Mouse (Mus musculus) E14TG2a.4 (cell line): ENCODE measurements around the gene Cntd1.
A peak's percentile ranks its signal among the peaks of the same experiment; 100 is the strongest.

ENCODE experiments used
- H3K27me3 ChIP-seq: 2 replicates; pipeline ENCODE4 v1.6.1; 2014; ENCODE audit warnings: low read length, control low read depth; ENCODE audit not compliant: insufficient read depth
- H3K36me3 ChIP-seq: 2 replicates; pipeline ENCODE4 v1.6.1; 2014; ENCODE audit warnings: low read length, control low read depth; ENCODE audit not compliant: insufficient read depth
- H3K4me1 ChIP-seq: replicated peaks from 2 replicates; pipeline ENCODE4 v1.6.1; 2014; ENCODE audit warnings: low read depth, low read length, control low read depth
- H3K4me3 ChIP-seq: replicated peaks from 2 replicates; pipeline ENCODE4 v1.5.1; 2014; ENCODE audit warnings: mild to moderate bottlenecking, low read length
- H3K9me3 ChIP-seq: 2 replicates; pipeline ENCODE4 v1.6.1; 2014; ENCODE audit warnings: low read length, control low read depth
- CTCF ChIP-seq: conservative IDR thresholded peaks from 2 replicates; pipeline ENCODE4 v1.5.1; 2014; ENCODE audit warnings: low read length
- NANOG ChIP-seq: IDR thresholded peaks from 2 replicates; pipeline ENCODE4 v1.6.1; 2014; ENCODE audit warnings: borderline replicate concordance, low read length, mixed read lengths
- POU5F1 ChIP-seq: IDR thresholded peaks from 2 replicates; pipeline ENCODE4 v1.6.1; 2014; ENCODE audit warnings: low read length, borderline replicate concordance

Cntd1 gene

DNA sequence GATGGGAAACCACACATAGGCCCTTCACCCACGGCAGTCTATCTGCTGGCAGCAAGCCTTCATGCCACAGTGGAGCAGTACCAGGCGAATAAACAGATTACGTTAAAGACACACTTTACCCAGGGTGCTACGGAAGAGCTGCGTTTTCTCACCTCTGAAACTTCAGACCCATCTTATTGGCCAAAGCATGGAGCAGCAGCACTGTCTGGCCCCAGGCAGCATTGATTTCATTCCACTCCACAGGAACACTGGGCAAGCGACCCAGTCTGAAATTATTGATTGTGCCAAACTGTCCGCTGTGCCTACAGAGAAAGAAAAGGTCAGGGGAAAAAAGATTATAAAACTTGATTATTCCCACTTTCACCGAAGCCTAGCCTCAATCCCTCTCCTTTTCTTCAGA lies 12.4 kb downstream of the Cntd1 start:
- TF ChIP-seq NANOG (no peak), CTCF (no peak), POU5F1 (no peak)
- Histone ChIP-seq H3K27me3 (no peaks in the 10 kb centered on the region), H3K4me3 (no peak overlapping the region), H3K4me1 (peaks cover 12% of the 10 kb centered on the region), H3K9me3 (no peaks in the 10 kb centered on the region), H3K36me3 (peaks cover 95% of the 10 kb centered on the region)

GRCm38 (mm10) chr11:101295191-101295590 lies 16.4 kb downstream of the Cntd1 start:
- TF ChIP-seq NANOG (no peak), POU5F1 (no peak), CTCF (no peak)
- Histone ChIP-seq H3K36me3 (peaks cover 97% of the 10 kb centered on the region), H3K4me1 (peaks cover 12% of the 10 kb centered on the region), H3K9me3 (no peaks in the 10 kb centered on the region), H3K4me3 (no peak overlapping the region), H3K27me3 (no peaks in the 10 kb centered on the region)

DNA sequence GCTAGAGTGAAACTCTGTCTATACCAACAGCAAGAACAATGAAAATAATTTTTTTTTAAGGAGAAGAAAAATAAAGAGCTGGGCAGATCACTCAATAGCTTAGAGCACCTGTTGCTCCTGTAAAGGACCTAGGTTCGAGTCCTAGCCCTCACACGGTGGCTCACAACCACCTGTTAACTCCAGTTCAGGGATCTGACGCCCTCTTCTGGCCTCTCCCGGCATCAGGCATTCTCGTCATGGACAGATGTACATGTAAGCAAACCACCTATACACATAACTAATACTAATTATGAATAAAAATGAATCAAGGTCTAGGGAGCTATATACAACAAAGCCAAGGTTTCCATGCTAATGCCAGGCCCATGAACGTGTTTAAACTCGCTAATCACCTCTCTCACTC lies 22.1 kb downstream of the Cntd1 start:
- TF ChIP-seq CTCF = peak; percentile 15
- TF ChIP-seq POU5F1 = no peak
- Histone ChIP-seq H3K27me3 (no peaks in the 10 kb centered on the region), H3K4me3 (peak overlapping the region; percentile 98), H3K4me1 (peaks cover 15% of the 10 kb centered on the region), H3K36me3 (peaks cover 44% of the 10 kb centered on the region), H3K9me3 (no peaks in the 10 kb centered on the region)

DNA sequence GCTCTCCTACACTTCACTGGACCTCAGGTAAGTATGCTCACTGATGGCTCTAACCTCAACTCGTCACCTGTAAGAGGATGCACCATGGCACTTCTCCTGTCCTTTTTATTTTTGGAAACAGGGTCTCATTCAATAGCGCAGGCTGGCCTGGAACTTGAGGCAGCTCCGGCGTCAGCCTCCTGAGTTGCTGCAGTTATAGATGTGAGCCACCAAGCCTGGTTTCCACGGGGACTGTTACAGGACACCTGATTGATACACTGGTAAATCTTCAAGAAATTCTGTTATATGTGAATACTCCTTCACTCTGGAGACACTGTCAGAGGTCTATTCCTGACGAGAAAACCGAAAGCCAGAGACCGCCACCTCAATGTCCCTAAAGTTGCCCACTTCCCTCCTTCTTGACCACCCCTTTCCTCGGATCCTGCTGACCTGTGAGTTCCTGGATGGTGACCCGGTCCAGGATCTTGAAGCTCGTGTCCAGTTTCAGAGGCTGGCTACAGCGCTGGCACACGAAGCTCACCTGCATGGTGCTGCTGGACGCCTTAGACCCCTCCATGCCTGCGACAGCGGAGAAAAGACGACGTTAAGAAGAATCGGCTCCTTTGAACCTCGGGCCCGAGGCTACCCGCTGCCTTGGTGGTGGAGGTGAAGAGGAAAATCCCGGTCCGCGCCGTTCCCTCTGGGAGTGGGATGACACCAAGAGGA lies 22.6 kb downstream of the Cntd1 start:
- Histone ChIP-seq H3K27me3 (no peaks in the 10 kb centered on the region), H3K4me3 (peak overlapping the region; percentile 98), H3K4me1 (peaks cover 18% of the 10 kb centered on the region), H3K9me3 (no peaks in the 10 kb centered on the region), H3K36me3 (peaks cover 38% of the 10 kb centered on the region)
- TF ChIP-seq NANOG (no peak), CTCF (no peak), POU5F1 (no peak)

DNA sequence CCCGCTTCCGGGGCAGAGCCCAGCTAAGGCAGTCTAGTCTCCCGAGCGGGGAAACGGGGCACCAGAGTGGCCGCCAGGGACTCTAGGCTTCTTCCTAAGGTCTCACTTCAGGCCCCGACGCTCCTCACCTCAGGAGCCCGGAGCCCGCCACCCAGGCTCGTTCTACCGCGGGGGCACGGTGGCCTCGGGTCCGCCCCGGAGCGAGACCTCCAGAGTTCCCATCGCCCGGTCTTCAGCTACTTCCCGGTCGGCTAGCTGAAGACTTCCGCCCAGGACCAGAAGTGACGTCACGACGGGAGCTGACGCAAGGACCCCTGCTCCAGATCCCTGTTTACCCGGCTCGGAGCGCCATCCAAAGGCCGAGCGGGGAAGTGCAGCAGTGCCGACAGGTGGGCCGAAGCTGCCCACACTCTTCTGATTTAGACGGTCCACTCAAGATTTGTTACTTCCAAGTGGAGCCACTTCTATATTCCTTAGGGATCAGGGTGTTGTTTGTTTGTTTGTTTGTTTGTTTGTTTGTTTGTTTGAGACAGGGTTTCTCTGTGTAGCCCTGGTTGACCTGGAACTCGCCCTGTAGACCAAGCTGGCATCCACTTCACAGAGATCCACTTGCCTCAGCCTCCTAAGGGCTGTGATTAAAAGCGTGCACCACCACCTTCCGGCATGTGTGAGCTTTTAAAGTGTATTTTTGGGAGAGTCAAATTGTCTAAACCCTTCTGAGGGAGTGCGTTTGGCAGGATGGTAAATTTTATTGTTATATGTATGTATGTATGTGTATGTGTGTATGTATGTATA lies 23.4 kb downstream of the Cntd1 start, which contains the start of gene Becn1:
Gene Becn1 (minus strand): TSS at position 283 of the 795 bp plus-strand sequence.
- Histone ChIP-seq H3K36me3 (peaks cover 31% of the 10 kb centered on the region), H3K4me3 (peak within 1 kb of the TSS; percentile 98), H3K4me1 (peaks cover 26% of the 10 kb centered on the region), H3K27me3 (no peaks in the 10 kb centered on the region), H3K9me3 (no peaks in the 10 kb centered on the region)
- TF ChIP-seq CTCF (peak; percentile 98), NANOG (no peak)

- Histone ChIP-seq H3K36me3 (no peaks in the 10 kb centered on the region), H3K9me3 (no peaks in the 10 kb centered on the region), H3K4me3 (no peak overlapping the region), H3K27me3 (0 out of 2 replicates have a peak, but pooled peaks cover 2% of the 10 kb centered on the region), H3K4me1 (peaks cover 24% of the 10 kb centered on the region)
- TF ChIP-seq NANOG (peak; percentile 57; the same call in 1 of the 2 replicates), CTCF (no peak)
Measured at GRCm38 (mm10) chr11:101307744-101308143, 28.9 kb downstream of the Cntd1 start.

- Histone ChIP-seq H3K9me3 (no peaks in the 10 kb centered on the region), H3K4me3 (no peak overlapping the region), H3K27me3 (0 out of 2 replicates have a peak, but pooled peaks cover 2% of the 10 kb centered on the region), H3K36me3 (no peaks in the 10 kb centered on the region), H3K4me1 (peaks cover 34% of the 10 kb centered on the region)
- TF ChIP-seq POU5F1 (no peak), NANOG (no peak), CTCF (no peak)
Measured at GRCm38 (mm10) chr11:101311083-101311482, 32.3 kb downstream of the Cntd1 start.

GRCm38 (mm10) chr11:101312150-101312549 lies 33.3 kb downstream of the Cntd1 start:
- 0 out of 2 replicates have a peak, but pooled peaks cover 2% of the 10 kb centered on the region for H3K27me3 ChIP-seq
- H3K4me1 ChIP-seq = peaks cover 31% of the 10 kb centered on the region
- no peaks in the 10 kb centered on the region for H3K36me3 ChIP-seq
- TF ChIP-seq NANOG (no peak), POU5F1 (no peak), CTCF (no peak)
- H3K4me3 ChIP-seq = no peak overlapping the region
- no peaks in the 10 kb centered on the region for H3K9me3 ChIP-seq
